Mouse (Mus musculus) G1E (cell line): Measurements from ENCODE around the gene Zfp366.

Experiments used
- CTCF ChIP-seq: IDR thresholded peaks from 2 replicates; pipeline ENCODE4 v1.5.1; 2012; ENCODE audit warnings: low read depth, low read length, inconsistent platforms, mixed read lengths
- GATA1 ChIP-seq: IDR thresholded peaks from 2 replicates; pipeline ENCODE4 v1.6.1; 2012; ENCODE audit warnings: borderline replicate concordance, low read length, inconsistent platforms, mixed read lengths
- GATA2 ChIP-seq: IDR thresholded peaks from 2 replicates; pipeline ENCODE4 v1.6.1; 2012; ENCODE audit warnings: low read depth, low read length, inconsistent platforms, borderline replicate concordance
- POLR2AphosphoS5 ChIP-seq: IDR thresholded peaks from 2 replicates; pipeline ENCODE4 v1.6.1; 2012; ENCODE audit warnings: low read depth, low read length, inconsistent platforms; ENCODE audit not compliant: insufficient replicate concordance
- TAL1 ChIP-seq: conservative IDR thresholded peaks from 2 replicates; pipeline ENCODE4 v1.6.1; 2012; ENCODE audit warnings: low read depth, low read length, inconsistent platforms, mixed read lengths

- no peak for TF ChIP-seq CTCF
- TF ChIP-seq GATA1: no peak
- no peak for TF ChIP-seq TAL1
- TF ChIP-seq GATA2: no peak
- no peak for TF ChIP-seq POLR2AphosphoS5
Measured at GRCm38 (mm10) chr13:99287207-99287606, 102.6 kb downstream of the Zfp366 start.
